In the genomic region with DNA sequence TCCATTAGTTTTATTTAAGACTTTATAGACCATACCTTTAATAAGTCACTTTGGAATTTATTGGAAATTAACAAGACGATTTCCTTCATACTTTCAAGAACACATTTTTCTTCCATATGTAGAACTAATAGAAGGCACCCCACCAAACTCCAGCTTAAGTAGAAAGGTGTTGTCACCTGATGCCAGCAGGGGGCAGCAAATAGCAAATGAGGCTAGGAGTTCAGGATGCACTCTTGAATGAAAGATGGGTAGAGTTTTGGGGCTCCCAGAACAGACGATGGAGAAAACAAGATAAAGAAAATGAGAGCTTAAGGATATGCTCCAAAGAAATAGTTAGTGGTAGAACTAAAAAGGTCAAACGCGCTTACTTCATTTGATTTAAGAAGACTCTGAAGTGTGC, we compare ENCODE assay signal across 8 mouse cellular contexts.
DNase-seq lines count a peak whose midpoint lies in the region; ATAC-seq and TF ChIP-seq lines count a peak whose summit lies in the region.

No protein-coding gene starts in this region.

- no peaks in the 10 kb centered on the region for H3K9me3 ChIP-seq in liver, embryonic 11.5 days (ENCODE audit: control insufficient read depth, low read length)

- no peaks in the 10 kb centered on the region for H3K36me3 ChIP-seq in liver, embryonic 11.5 days (ENCODE audit: control insufficient read depth, insufficient read depth, low read length)
- no peaks in the 10 kb centered on the region for H3K36me3 ChIP-seq in thymus, adult 2 months (ENCODE audit: control insufficient read depth, insufficient read depth, low read length)

- no peak for ATAC-seq in liver, embryonic 11.5 days (replicated peaks; ENCODE audit: low FRiP score)

- no peaks in the 10 kb centered on the region for H3K4me1 ChIP-seq in liver, embryonic 11.5 days (replicated peaks; ENCODE audit: control insufficient read depth, insufficient read depth, low read length)
- H3K4me1 ChIP-seq in thymus, adult 2 months (replicated peaks; ENCODE audit: control insufficient read depth, insufficient read depth, low read length), result no peaks in the 10 kb centered on the region

- no peak for TF ChIP-seq CTCF in thymus, adult 2 months (IDR thresholded peaks at IDR 0.05; ENCODE audit: borderline replicate concordance, control insufficient read depth, extremely low read depth, insufficient read depth, low read length, poor library complexity)

- H3K27ac ChIP-seq in liver, embryonic 11.5 days (ENCODE audit: low read depth, low read length), result no peak overlapping the region
- H3K27ac ChIP-seq in thymus, adult 2 months (ENCODE audit: control insufficient read depth, insufficient read depth, low read length), result no peak overlapping the region

- 50% methylated on average over 4 of the region's 4 CpGs for WGBS in liver, embryonic 11.5 days
- 61% methylated on average over 4 of the region's 4 CpGs for WGBS in thymus, adult 2 months

- no peak for TF ChIP-seq POLR2A in thymus, adult 2 months (IDR thresholded peaks at IDR 0.05; ENCODE audit: control insufficient read depth, extremely low read depth, insufficient read depth, low read length, poor library complexity)

- H3K27me3 ChIP-seq in liver, embryonic 11.5 days (replicated peaks; ENCODE audit: control insufficient read depth, insufficient read depth, low read length), result no peaks in the 10 kb centered on the region
- H3K27me3 ChIP-seq in thymus, adult 2 months (ENCODE audit: control insufficient read depth, insufficient read depth, low read length), result no peaks in the 10 kb centered on the region

- H3K9ac ChIP-seq in liver, embryonic 11.5 days (ENCODE audit: low read depth, low read length), result no peak overlapping the region

- H3K4me3 ChIP-seq in liver, embryonic 11.5 days (ENCODE audit: low read depth, low read length), result no peak overlapping the region
- H3K4me3 ChIP-seq in thymus, adult 2 months (ENCODE audit: control insufficient read depth, insufficient read depth, low read length), result no peak overlapping the region

- peak; percentile 53 for DNase-seq in liver
- no peak for DNase-seq in liver, embryonic 11.5 days (ENCODE audit: low spot score)
- peak; percentile 81 for DNase-seq in NIH3T3 (ENCODE audit: low read depth)
- DNase-seq in cerebellum, adult 11-12 months, result peak; percentile 16
- peak; percentile 36 to 47 for DNase-seq in frontal cortex, postnatal 25 days (ENCODE audit: low spot score in 2 of 2)
- peak; percentile 28 for DNase-seq in left cerebral cortex, adult 11 months (ENCODE audit: low spot score)
- DNase-seq in retina, postnatal 1 day, result peak; percentile 72
- DNase-seq in thymus, adult 2 months, result no peak

- H3K4me2 ChIP-seq in liver, embryonic 11.5 days, result no peak overlapping the region

Comparison
In these comparisons a context has a peak if more than half of its experiments do, and no peak if none do; other contexts are left out.
1. DNase-seq: peak in liver (single experiment), NIH3T3 (single experiment), cerebellum, adult 11-12 months (single experiment), frontal cortex, postnatal 25 days (2 of 2), left cerebral cortex, adult 11 months (single experiment) and retina, postnatal 1 day (single experiment); none in liver, embryonic 11.5 days (single experiment) and thymus, adult 2 months (single experiment).